Mouse (Mus musculus) testis, postnatal 10 days (tissue): ENCODE measurements around the gene Bmp2.

ENCODE experiments used
- DNase-seq: peaks from one replicate; pipeline ENCODE4 v3.0.0; 2021; ENCODE audit warnings: low spot score

Bmp2 gene

GRCm38 (mm10) chr2:133565995-133566710 is 14.2 kb downstream of the Bmp2 start:
- DNase-seq = no peak

- DNase-seq = peak; percentile 48
These were observed 39.8 kb downstream of the Bmp2 start for GRCm38 (mm10) chr2:133591562-133592255.
